Mouse (Mus musculus) gastrocnemius, postnatal 14 days (tissue): Measurements from ENCODE around the gene Plxdc1. TPM values are rescaled to one million over a fixed set of nuclear protein-coding genes. Genes with fewer than 3 reads are reported as not detected.

Source experiments
- DNase-seq: peaks from one replicate; pipeline ENCODE4 v3.0.0; 2021; ENCODE audit warnings: mixed read lengths
- intact Hi-C: fragments of 180-260 bp; cut with DNase I; formaldehyde crosslinking; loops from one replicate; pipeline ENCODE4 v1.15.1; 2025; ENCODE audit warnings: low total_unique reads
- total RNA-seq, 2 experiments: library from RNA; stranded (reverse); gene quantifications; 2 replicates each; pipeline ENCODE4 v1.2.3; 2021

Plxdc1 gene
- total RNA-seq, 2 experiments from 2014 or later: 6.2 to 8.0 TPM

GRCm38 (mm10) chr11:97937469-97938105 lies 48.7 kb downstream of the Plxdc1 start:
- intact Hi-C loops: loop anchor here (5.0 kb wide), 1 partner anchor 40 kb away; no protein-coding TSS in a partner anchor
- no peak for DNase-seq

DNA sequence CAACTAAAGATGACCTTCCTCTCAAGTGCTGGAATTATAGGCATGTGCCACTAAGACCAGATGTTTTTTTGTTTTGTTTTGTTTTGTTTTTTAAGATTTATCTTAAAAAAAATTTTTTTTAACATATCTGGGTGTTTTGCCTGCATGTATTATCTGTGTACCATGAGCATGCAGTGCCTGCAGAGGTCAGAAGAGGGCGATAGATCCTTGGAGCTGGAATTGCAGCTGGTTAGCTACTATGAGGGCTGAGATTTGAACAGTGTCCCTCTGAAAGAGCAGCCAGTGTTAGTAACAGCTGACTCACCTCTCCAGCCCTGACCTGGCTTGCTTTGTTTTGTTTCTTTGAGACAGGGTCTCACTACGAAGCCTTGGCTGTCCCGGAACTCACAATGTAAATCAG lies 49.5 kb downstream of the Plxdc1 start:
- intact Hi-C loops: loop anchor here (5.0 kb wide), 1 partner anchor 41 kb away; no protein-coding TSS in a partner anchor
- peak; percentile 52 for DNase-seq

- DNase-seq: peak; percentile 39
- intact Hi-C loops: loop anchor here (5.0 kb wide), 1 partner anchor 41 kb away; no protein-coding TSS in a partner anchor
Observed at GRCm38 (mm10) chr11:97935913-97936575, 50.2 kb downstream of the Plxdc1 start.

GRCm38 (mm10) chr11:97933553-97933952 lies 52.7 kb downstream of the Plxdc1 start:
- no peak for DNase-seq
- intact Hi-C loops: no loop called here

DNA sequence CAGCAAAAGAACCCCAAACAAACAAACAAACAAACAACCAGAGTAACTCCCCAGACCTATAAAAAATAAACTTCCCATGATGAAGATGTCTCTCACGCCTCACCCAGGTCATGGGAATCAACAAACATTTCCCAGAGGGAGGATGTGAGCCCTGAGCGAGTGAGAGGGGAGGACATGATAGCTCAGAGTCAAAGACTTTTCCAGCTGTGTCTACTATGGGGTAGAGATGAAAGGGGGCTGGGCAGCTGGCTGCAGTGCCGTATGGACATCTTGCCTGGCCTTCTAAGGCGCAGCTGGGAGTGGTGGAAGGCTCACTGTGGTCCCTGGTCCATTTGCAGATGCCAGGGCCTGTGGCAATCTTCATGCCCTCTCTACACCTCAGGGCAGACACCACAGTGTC lies 57.3 kb downstream of the Plxdc1 start:
- no peak for DNase-seq

DNA sequence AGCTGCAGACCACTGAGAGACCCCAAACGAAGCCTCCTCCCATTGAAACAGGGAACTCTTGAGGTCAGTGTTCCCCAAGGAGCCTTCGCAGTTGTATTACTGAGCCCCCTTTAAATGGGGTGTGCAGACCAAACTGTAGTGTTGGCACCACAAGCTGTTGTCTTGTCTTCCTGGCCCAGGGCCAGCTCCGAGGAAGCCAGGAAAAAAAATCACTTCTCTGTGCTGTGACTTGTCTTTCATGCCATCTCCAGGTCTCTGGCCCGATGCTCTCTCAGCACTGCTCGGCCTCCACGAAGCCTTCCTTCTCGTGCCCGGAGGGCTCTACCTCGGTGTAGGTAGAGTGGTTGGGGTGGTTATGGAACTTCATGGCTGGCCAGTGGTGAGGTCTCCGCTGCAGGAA lies 62.0 kb downstream of the Plxdc1 start:
- no peak for DNase-seq
- intact Hi-C loops: no loop called here

More for the DNA sequence above, 57.3 kb downstream of the Plxdc1 start:
- intact Hi-C loops: no loop called here

DNA sequence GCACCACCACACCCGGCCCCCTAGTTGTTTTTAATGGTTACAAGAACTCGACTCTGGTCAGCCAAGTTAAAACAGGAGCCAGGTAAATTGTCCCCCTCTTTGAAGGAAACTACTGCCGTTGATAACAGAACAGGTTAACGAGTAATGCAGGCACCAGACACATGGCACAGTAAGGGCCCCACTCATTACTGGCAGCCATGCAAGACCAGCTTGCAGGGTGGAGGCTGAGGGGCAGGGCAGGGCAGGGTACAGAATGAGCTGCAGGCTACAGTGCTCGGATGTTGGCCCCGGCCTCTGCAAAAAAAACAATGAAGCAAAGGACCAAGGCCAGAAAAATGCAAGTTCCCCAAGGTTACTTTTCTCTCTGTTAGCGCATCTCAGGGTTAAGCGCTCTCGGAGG lies 62.6 kb downstream of the Plxdc1 start:
- no peak for DNase-seq
- intact Hi-C loops: no loop called here

GRCm38 (mm10) chr11:97915974-97916503 lies 70.2 kb downstream of the Plxdc1 start:
- no peak for DNase-seq
- intact Hi-C loops: no loop called here

DNA sequence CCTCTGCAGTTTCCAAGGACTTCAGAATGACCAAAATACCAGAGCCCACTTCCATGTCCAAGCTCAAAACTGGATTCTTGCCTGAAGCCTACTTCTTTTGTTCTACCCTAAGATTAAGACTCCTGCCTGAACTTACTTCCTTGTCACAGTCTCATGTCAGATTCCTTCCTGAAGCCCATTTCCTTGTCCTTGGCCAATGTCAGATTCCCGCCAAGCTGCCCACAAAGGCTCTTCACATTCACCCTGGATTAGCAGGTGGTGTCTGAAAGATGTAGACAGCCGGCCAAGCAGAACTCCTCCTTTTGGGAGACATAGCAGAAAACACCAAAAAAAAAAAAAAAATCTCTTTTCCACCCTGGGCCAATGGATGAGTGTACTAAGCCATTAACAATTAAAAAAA lies 70.8 kb downstream of the Plxdc1 start:
- no peak for DNase-seq
- intact Hi-C loops: no loop called here

DNA sequence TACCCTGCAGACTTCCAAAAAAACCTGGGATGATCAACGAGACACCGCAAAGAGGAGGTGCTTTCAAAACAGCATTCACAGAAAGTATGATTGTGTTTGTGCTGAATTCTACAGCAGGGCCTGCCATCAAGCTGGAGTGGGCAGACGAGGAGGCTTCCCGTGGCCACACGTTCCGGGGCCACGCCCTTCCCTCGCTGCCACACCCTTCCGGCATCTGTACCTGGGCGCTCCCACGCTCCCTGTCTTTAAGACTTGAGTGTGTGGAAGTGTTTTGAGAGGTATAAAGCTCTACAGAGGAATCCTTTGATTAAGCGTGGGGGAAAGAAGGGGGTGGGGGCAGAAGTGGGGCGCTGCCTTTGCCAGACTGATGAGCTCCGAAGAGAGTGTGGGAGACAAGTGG lies 73.1 kb downstream of the Plxdc1 start:
- DNase-seq: no peak
- intact Hi-C loops: no loop called here

DNA sequence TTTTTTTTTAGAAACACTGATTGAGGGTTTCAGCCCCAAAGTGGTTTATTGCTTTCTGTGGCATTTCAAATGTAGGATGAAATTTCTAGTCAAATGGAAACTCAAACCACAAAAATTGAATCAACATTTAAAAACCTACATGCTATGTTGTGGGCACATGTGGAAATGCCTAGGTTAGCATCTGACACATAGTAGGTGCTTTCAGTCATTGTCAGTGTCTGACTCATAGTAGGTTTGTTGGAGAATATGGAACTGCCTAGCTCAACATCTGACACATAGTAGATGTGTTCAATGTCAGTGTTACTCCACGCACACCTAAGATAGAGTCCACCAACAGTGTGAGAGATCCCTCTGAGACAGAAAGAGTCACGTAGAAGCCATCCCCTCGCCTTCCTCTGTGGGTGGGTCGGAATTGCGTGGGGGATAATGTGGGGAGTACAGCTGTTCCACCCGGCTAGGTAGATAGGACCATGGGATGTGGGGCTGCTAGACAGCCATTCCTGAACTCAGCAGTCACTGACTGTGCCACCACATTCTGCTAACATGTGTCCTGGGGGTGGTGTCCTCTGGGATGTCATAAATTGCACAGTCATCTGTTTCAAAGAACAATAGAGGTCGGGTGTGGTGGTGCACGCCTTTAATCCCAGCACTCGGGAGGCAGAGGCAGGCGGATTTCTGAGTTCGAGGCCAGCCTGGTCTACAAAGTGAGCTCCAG lies 77.5 kb downstream of the Plxdc1 start:
- DNase-seq: no peak
- intact Hi-C loops: no loop called here

- intact Hi-C loops: no loop called here
- no peak for DNase-seq
Observed at GRCm38 (mm10) chr11:97907935-97908334, 78.3 kb downstream of the Plxdc1 start.

GRCm38 (mm10) chr11:97906905-97907304 lies 79.3 kb downstream of the Plxdc1 start:
- intact Hi-C loops: no loop called here
- no peak for DNase-seq

DNA sequence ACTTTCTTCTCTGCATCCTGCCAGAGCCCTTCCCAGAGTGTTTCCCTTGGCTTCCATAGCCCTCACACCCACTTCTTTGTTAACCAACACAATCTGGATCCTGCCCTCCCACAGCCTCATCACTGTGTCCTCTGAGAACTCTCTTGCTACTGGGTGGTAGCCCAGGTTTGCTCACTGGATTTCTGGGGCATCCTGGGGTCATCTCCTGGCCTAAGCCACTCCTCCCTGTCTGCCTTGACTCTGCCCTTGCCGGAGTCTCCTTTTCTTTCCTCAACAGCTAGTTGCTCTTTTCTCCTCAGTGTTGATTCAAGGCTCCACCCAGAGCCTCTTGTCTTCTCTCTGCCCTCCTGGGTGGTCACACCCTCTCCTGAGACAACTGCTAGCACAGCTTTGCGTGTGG lies 80.3 kb downstream of the Plxdc1 start:
- intact Hi-C loops: no loop called here

GRCm38 (mm10) chr11:97905540-97905939 lies 80.7 kb downstream of the Plxdc1 start:
- intact Hi-C loops: no loop called here

More for the DNA sequence above, 80.3 kb downstream of the Plxdc1 start:
- no peak for DNase-seq

DNA sequence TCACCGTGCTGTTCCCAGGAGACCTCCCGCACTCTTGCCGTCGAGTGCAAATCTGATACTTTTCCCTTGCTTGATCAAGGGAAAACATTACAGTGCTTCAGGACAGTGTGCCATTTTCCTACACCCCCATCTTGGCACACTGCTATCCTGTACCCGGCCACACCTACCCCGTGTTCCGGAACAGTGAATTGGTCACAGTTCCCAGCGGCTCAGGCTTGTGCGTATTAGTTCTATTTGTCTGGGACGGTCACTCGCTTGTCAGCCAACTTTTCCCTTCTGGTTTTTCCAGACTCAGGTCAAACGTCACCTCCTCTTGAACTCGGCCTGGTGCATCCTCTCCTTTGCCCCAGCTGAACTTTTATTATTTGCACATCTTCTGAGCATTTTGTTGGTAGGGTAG lies 81.4 kb downstream of the Plxdc1 start:
- no peak for DNase-seq
- intact Hi-C loops: no loop called here

More at GRCm38 (mm10) chr11:97905540-97905939, 80.7 kb downstream of the Plxdc1 start:
- no peak for DNase-seq

GRCm38 (mm10) chr11:97901806-97902205 lies 84.4 kb downstream of the Plxdc1 start:
- intact Hi-C loops: no loop called here
- DNase-seq: no peak

DNA sequence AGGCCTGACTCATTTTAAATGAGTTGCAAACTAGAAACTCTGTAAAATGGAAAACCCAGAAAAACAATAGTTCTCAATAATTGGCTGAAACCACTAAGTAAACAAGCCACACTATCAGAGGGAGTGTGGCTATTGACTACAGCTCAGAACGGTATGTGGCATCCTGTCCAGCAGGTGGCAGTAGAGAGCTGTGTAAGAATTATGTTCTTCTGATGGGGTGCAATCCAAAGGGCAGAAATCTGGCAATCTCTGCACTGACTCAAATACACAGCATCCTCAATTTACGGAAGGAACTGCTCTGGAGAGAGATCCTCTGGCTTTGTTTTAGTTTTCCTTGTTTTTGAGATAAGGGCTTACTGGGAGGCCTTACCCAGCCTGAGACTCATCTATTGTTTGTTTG lies 86.4 kb downstream of the Plxdc1 start:
- intact Hi-C loops: loop anchor here (1.0 to 10.0 kb wide), 2 partner anchors 87 to 175 kb away; no protein-coding TSS in a partner anchor
- DNase-seq: peak; percentile 84

- intact Hi-C loops: loop anchor here (10.0 kb wide), 1 partner anchor 177 kb away; no protein-coding TSS in a partner anchor
- no peak for DNase-seq
Observed at GRCm38 (mm10) chr11:97897568-97898185, 88.6 kb downstream of the Plxdc1 start.

- intact Hi-C loops: loop anchor here (10.0 kb wide), 1 partner anchor 178 kb away; no protein-coding TSS in a partner anchor
Observed at GRCm38 (mm10) chr11:97896655-97897054, 89.6 kb downstream of the Plxdc1 start.

More at GRCm38 (mm10) chr11:97896655-97897054, 89.6 kb downstream of the Plxdc1 start:
- no peak for DNase-seq
